Mouse (Mus musculus) right cerebral cortex, postnatal 14 days (tissue): Measurements from ENCODE around the gene Olfr1216.
"Not testable (repeated sequence)": the region's sequence is repeated elsewhere in the genome, so short reads cannot be mapped to it uniquely, and the experiment has no call there.

Experiments used
- DNase-seq: peaks from one replicate; pipeline ENCODE4 v3.0.0; 2022

Gene Olfr1216

DNA sequence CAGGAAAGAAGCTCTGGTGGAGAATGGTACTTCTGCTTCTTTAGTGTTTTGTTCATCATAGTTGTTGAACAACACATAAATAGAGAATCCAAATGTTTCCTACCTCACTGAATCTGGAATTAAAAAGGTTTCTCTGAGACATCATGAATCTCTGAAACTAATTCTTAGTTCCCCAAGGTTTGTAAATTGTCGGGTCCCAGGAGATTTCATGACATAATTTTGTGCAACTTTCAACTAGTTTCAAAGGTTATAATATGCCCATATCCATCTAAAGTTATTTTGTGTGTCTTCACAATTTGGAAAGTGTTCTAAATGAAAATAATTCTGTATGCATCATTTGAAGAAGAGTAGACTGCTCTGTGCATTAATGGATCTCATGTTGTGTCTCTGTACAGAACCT is at the start of gene Olfr1216:
TSS of gene Olfr1216 (minus strand) at position 101 of the 400 bp plus-strand sequence.
- no peak for DNase-seq

DNA sequence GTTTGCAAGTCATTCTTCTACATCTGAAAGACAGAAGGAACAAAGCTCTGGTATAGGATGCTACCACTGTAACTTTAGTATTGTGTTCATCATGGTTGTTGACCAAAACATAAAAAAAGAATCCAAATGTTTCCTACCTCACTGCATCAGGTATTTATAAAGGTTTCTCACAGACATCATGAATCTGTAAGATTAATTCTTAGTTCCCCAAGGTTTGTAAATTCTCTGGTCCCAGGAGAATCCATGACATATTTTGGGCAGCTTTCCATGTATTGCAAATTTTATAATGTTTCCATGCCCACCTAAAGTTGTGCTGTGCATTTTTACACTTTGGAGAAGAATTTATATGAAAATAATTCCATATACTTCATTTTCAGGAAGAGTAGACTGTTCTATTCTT is 42.9 kb upstream of the Olfr1216 start, which contains the start of gene Olfr1218:
TSS of gene Olfr1218 (minus strand) at position 101 of the 400 bp plus-strand sequence.
- DNase-seq, result no peak

DNA sequence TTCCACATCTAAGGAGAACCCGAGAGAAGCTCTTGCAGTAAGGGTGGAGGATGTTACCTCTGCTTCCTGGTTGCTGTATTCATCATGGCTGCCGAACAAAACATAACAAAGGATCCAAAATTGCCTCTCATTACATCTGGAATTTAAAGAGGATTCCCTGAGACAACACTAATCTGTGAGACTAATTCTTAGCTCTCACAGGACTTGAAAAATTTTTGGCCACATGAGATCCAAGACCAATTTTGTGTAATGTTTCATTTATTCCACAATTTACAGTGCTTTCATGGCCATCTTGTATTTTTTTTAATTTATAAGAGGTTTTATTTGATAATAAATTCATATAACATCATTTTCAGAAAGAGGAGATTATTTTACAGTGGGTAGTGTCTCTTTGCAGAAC is 13.8 kb upstream of the Olfr1216 start, which contains the start of gene Olfr1217:
TSS of gene Olfr1217 (minus strand) at position 101 of the 400 bp plus-strand sequence.
- DNase-seq, result no peak

- not testable (repeated sequence) for DNase-seq
Observed at GRCm38 (mm10) chr2:89021436-89021835, 3.3 kb upstream of the Olfr1216 start.

GRCm38 (mm10) chr2:89006873-89007272 is 11.3 kb downstream of the Olfr1216 start, which contains the start of gene Olfr1215:
Gene Olfr1215, minus strand, starts transcription at chr2:89006973.
- no peak for DNase-seq

DNA sequence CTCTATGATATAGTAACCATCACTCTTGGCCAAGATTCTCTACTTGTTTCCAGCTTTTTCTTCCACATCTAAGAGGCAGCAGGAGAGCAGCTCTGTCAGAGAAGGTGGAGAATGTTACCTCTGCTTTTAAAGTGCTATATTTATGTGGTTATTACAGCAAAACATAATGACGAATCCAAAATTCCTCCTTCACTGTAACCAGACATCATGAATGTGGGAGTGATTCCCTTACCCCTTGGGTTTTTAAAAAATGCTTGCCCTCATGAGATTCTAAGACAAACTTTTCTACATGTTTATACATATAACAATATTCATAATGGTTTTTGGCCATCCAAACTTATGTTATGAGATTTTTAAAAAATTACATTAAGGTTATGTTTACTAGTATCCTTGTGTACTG is 25.6 kb downstream of the Olfr1216 start, which contains the start of gene Olfr1214:
TSS of gene Olfr1214 (minus strand) at position 101 of the 400 bp plus-strand sequence.
- no peak for DNase-seq

GRCm38 (mm10) chr2:88980181-88980580 is 38.0 kb downstream of the Olfr1216 start, which contains the start of gene Gm13762:
Gene Gm13762, minus strand, starts transcription at chr2:88980281.
- DNase-seq, result no peak
